Mouse (Mus musculus): ENCODE results near the gene Gm10719. TPM values are rescaled to one million over a fixed set of nuclear protein-coding genes. Genes with fewer than 3 reads are reported as not detected.

Gene Gm10719
- not detected for polyA plus RNA-seq (2014; fragmentation: Illumina TruSeq; extraction: RNeasy Lipid Tissue Mini Kit (QIAGEN cat#74804); ENCODE audit: insufficient read depth, low read depth, low replicate concordance)

GRCm38 (mm10) chr9:3017108-3017507, at the start of gene Gm10719:
Gene Gm10719 (plus strand): TSS chr9:3017408.

GRCm38 (mm10) chr9:3000445-3000972, 16.7 kb upstream of the Gm10719 start, which contains the start of gene Gm10722:
Gene Gm10722 (plus strand): TSS chr9:3000922.

GRCm38 (mm10) chr9:3002794-3003396, 14.3 kb upstream of the Gm10719 start, which contains the start of gene Gm11168:
Gene Gm11168 (plus strand): TSS chr9:3003346.

GRCm38 (mm10) chr9:3012733-3013279, 4.4 kb upstream of the Gm10719 start, which contains the start of gene Gm10721:
Gene Gm10721 (plus strand): TSS chr9:3013140.

GRCm38 (mm10) chr9:3015354-3015753, 1.9 kb upstream of the Gm10719 start, which contains the start of gene Gm10720:
Gene Gm10720 (plus strand): TSS chr9:3015654.

GRCm38 (mm10) chr9:3023312-3023984, 6.2 kb downstream of the Gm10719 start, which contains the start of gene Gm10718:
Gene Gm10718 (plus strand): TSS chr9:3023547.

GRCm38 (mm10) chr9:3024912-3025467, 7.8 kb downstream of the Gm10719 start, which contains the start of gene Gm10717:
Gene Gm10717 (plus strand): TSS chr9:3025417.

GRCm38 (mm10) chr9:3034299-3034698, 17.1 kb downstream of the Gm10719 start, which contains the start of gene Gm17535:
Gene Gm17535 (plus strand): TSS chr9:3034599.

GRCm38 (mm10) chr9:3036577-3036976, 19.4 kb downstream of the Gm10719 start, which contains the start of gene Gm10715:
Gene Gm10715 (plus strand): TSS chr9:3036877.

Other genes starting within 250 kb of the Gm10719 start
- not detected for gene Gm10722, start 16.5 kb upstream of the Gm10719 start, polyA plus RNA-seq (2014; fragmentation: Illumina TruSeq; extraction: RNeasy Lipid Tissue Mini Kit (QIAGEN cat#74804); ENCODE audit: insufficient read depth, low read depth, low replicate concordance)
- not detected for gene Gm11168, start 14.1 kb upstream of the Gm10719 start, polyA plus RNA-seq (2014; fragmentation: Illumina TruSeq; extraction: RNeasy Lipid Tissue Mini Kit (QIAGEN cat#74804); ENCODE audit: insufficient read depth, low read depth, low replicate concordance)
- gene Gm10721, start 4.3 kb upstream of the Gm10719 start, polyA plus RNA-seq (2014; fragmentation: Illumina TruSeq; extraction: RNeasy Lipid Tissue Mini Kit (QIAGEN cat#74804); ENCODE audit: insufficient read depth, low read depth, low replicate concordance), result not detected
- gene Gm10720, start 1.8 kb upstream of the Gm10719 start, polyA plus RNA-seq (2014; fragmentation: Illumina TruSeq; extraction: RNeasy Lipid Tissue Mini Kit (QIAGEN cat#74804); ENCODE audit: insufficient read depth, low read depth, low replicate concordance), result not detected
- not detected for gene Gm10718, start 6.1 kb downstream of the Gm10719 start, polyA plus RNA-seq (2014; fragmentation: Illumina TruSeq; extraction: RNeasy Lipid Tissue Mini Kit (QIAGEN cat#74804); ENCODE audit: insufficient read depth, low read depth, low replicate concordance)
- gene Gm10717, start 8.0 kb downstream of the Gm10719 start, polyA plus RNA-seq (2014; fragmentation: Illumina TruSeq; extraction: RNeasy Lipid Tissue Mini Kit (QIAGEN cat#74804); ENCODE audit: insufficient read depth, low read depth, low replicate concordance), result not detected
- gene Gm17535, start 17.2 kb downstream of the Gm10719 start, polyA plus RNA-seq (2014; fragmentation: Illumina TruSeq; extraction: RNeasy Lipid Tissue Mini Kit (QIAGEN cat#74804); ENCODE audit: insufficient read depth, low read depth, low replicate concordance), result not detected
- gene Gm10715, start 19.5 kb downstream of the Gm10719 start, polyA plus RNA-seq (2014; fragmentation: Illumina TruSeq; extraction: RNeasy Lipid Tissue Mini Kit (QIAGEN cat#74804); ENCODE audit: insufficient read depth, low read depth, low replicate concordance), result not detected

Data from lung, adult 10 weeks (tissue).